Mouse (Mus musculus) Patski (cell line): ENCODE data around the gene Fam213b. TPM values are rescaled to one million over a fixed set of nuclear protein-coding genes. Genes with fewer than 3 reads are reported as not detected.

Experiments used
- ATAC-seq: fragments of 100-300 bp; one replicate; pipeline ENCODE4 v1.8.0; 2021
- CTCF ChIA-PET: fragments of 350-600 bp; sonication (Branson Sonifier 250); formaldehyde crosslinking; loops from one replicate; lab custom pipeline; 2022; ENCODE audit warnings: inconsistent platforms; lab: Charles Lee
- POLR2A ChIA-PET: fragments of 350-600 bp; sonication (Branson Sonifier 250); formaldehyde crosslinking; loops from one replicate; lab custom pipeline; 2022; ENCODE audit warnings: antibody characterized with exemption, inconsistent platforms; lab: Charles Lee
- DNase-seq: peaks from one replicate; pipeline ENCODE4 v3.0.0-alpha.2; 2011; ENCODE audit warnings: low read depth, low spot score
- H3K27me3 ChIP-seq: fragments of 371-371 bp; one replicate; pipeline ENCODE4 v1.5.1; 2021
- CTCF ChIP-seq: fragments of 100-300 bp; IDR thresholded peaks from one replicate; pipeline ENCODE4 v1.5.1; 2021
- in situ Hi-C: fragments of 300-500 bp; cut with MboI; formaldehyde crosslinking; loops from 3 replicates; pipeline ENCODE4 v1.11.1; 2018; ENCODE audit warnings: low pct_unique_long_range_greater_than_20kb, mixed read lengths
- polyA plus RNA-seq: library from polyadenylated mRNA; unstranded; gene quantifications from one replicate; pipeline ENCODE4 v1.2.3, GENCODE M21; 2021

Fam213b gene
- polyA plus RNA-seq, 1 experiment from 2014 or later: 31.6 TPM

DNA sequence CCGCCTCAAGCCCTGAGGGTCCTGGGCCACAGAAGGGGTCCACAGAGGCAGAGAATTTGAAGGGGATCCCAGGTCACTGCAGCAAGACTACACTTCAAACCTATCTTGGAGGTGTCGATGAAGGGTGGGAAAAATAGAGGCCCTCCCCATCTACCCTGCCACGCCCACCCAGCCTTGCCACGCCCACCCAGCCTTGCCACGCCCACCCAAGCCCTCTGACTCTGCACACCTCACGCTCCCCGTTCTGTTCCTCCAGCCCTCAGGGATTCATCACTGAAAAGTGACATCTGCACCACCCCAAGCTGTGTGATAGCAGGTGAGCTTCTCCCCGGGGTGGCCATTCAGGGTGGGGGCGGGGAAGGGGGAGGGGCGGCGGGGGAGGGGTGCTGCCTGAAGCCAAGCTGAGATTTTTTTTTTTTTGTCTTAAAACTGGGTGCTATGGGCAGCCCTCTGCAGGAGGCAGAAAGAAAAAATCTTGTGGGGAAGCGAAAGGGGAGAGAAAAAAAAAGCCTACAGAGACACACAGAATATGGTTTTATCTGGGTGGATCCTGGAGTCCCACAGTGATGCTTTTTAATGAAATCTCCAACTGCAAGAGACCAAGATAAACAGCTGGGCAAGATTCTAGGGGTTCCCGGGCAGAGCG is 16.8 kb downstream of the Fam213b start:
- ATAC-seq (no peak), DNase-seq (no peak)
- in situ Hi-C loops: loop anchor here (5.0 to 25.0 kb wide), 2 partner anchors 185 to 355 kb away; partner anchors contain the start of genes Faap20 and Pex10
- no peak for TF ChIP-seq CTCF
- POLR2A ChIA-PET: interaction anchor here (0.6 kb wide), 1 partner anchor 59 kb away, joined by 3 read pairs; no protein-coding TSS in a partner anchor
- H3K27me3 ChIP-seq: no peaks in the 10 kb centered on the region
- CTCF ChIA-PET: no interaction called here

- no peak for ATAC-seq
- POLR2A ChIA-PET: interaction anchor here (0.8 to 1.2 kb wide), 2 partner anchors 14 to 185 kb away, joined by 3 read pairs; no protein-coding TSS in a partner anchor
- H3K27me3 ChIP-seq: no peaks in the 10 kb centered on the region
- in situ Hi-C loops: loop anchor here (5.0 to 25.0 kb wide), 2 partner anchors 187 to 357 kb away; partner anchors contain the start of genes Faap20 and Pex10
- TF ChIP-seq CTCF: no peak
- peak; percentile 9 for DNase-seq
- CTCF ChIA-PET: interaction anchor here (0.9 to 2.9 kb wide), 6 partner anchors 15 to 185 kb away, joined by 3 to 8 read pairs (median 5); partner anchors contain the start of genes Fam213b and Pex10
These were observed 18.2 kb downstream of the Fam213b start for GRCm38 (mm10) chr4:154880730-154881129.

DNA sequence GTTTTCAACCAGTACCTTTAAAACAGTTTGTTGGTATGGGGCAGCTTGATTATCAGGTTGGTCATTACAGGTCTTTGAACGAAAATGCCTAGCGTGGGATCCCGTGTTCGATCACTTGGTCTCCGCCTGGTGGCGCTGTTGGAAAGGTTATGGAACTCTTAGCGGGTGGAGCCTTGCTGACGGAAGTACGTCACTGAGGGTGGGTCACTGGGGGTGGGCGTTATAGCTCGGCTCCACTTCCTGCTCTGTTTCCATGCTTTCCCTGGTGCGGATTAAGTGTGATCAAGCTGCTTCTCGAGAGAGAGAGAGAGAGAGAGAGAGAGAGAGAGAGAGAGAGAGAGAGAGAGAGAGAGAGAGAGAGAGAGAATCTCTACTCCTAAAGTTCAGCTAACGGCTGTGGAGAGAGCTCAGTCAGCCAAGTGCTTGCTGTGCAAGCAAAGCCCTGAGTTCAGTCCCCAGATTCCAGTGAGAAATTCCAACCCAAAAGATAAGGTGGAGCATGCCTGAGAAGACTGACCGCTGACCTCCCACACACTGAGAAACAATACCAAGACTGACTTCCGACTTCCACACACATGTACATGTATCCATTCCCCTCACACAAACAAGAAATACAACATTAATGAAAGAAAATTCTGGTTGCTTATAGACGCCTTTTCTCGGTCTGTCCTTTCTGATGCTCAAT is 20.9 kb downstream of the Fam213b start:
- in situ Hi-C loops: loop anchor here (5.0 to 25.0 kb wide), 2 partner anchors 64 to 359 kb away; partner anchors contain the start of gene Faap20
- no peaks in the 10 kb centered on the region for H3K27me3 ChIP-seq
- ChIA-PET POLR2A (interaction anchor here (0.7 kb wide), 1 partner anchor 21 kb away, joined by 3 read pairs; the partner anchor contains the start of gene Fam213b), CTCF (interaction anchor here (0.9 to 1.8 kb wide), 5 partner anchors 12 to 184 kb away, joined by 3 to 7 read pairs (median 4); no protein-coding TSS in a partner anchor)
- DNase-seq (peak; percentile 37), ATAC-seq (no peak)
- no peak for TF ChIP-seq CTCF

DNA sequence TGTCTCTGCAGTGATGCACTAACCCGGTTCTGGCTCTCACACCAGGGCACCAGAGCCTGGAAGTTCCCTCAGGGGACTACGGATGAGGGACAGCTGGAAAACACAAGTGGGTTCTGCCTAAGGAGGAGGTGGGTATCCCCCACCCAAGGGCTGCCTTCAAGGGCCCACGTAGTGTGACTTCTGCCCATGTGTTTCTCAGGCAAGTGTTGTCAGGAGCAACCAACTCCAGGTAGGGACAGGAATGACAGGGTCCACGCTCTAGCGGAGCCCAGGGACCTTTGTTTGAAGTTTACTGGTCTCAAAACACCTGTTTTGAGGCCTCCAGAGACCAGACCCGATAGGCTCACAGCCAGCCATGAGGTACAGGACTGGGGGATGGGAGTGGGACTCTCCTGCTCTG is 25.7 kb downstream of the Fam213b start:
- ChIA-PET CTCF (no interaction called here), POLR2A (no interaction called here)
- ATAC-seq: no peak
- DNase-seq: no peak
- H3K27me3 ChIP-seq: peaks cover 6% of the 10 kb centered on the region
- in situ Hi-C loops: no loop called here
- TF ChIP-seq CTCF: no peak

- ChIA-PET POLR2A (no interaction called here), CTCF (no interaction called here)
- in situ Hi-C loops: no loop called here
- no peak for TF ChIP-seq CTCF
- DNase-seq: no peak
- no peak for ATAC-seq
- peaks cover 10% of the 10 kb centered on the region for H3K27me3 ChIP-seq
These were observed 27.1 kb downstream of the Fam213b start for GRCm38 (mm10) chr4:154871757-154872251.

DNA sequence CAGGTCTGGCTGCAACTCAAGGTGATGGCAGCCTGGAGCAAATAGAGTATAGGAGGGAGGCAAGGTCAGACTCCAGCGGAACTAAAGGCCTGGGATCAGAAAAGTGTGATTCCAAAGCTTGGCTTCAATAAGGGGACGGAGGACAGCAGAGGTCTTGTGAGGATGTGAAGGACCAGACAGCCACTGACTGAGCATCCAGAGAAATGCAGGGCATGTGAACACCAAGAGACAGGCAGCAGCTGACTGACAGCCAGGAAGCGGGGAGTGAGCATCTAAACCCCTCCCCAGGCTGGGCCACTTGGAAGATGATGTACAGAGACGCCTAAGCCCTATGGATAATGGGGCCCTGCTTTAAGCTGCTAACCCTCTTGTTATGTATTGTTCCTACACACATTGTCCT is 28.2 kb downstream of the Fam213b start:
- ChIA-PET CTCF (no interaction called here), POLR2A (no interaction called here)
- no peak for DNase-seq
- in situ Hi-C loops: no loop called here
- peaks cover 10% of the 10 kb centered on the region for H3K27me3 ChIP-seq
- no peak for ATAC-seq
- TF ChIP-seq CTCF: no peak

DNA sequence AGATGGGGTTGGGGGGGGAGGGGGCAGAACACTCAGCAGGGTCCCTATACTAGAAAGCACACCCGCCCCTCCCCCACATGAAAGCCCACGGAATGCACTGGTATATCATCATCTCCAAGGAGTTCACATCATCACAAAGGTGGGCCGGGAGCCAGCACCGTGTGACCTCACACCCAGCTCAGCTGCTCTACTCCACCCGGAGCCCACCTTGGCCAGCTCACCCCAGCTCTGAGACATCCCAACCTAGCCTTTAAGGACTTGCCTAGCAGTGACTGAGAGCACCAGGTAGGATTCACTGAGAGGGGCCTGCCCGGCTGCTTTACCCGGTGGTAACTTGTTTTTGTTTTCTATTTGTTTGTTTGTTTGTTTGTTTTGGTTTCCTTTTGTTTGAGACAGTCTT is 29.5 kb downstream of the Fam213b start, which contains the start of gene Mmel1:
TSS of gene Mmel1 (plus strand) at position 146 of the 400 bp plus-strand sequence.
- peaks cover 10% of the 10 kb centered on the region for H3K27me3 ChIP-seq
- no peak for DNase-seq
- ChIA-PET CTCF (no interaction called here), POLR2A (no interaction called here)
- ATAC-seq: no peak
- TF ChIP-seq CTCF: no peak
- in situ Hi-C loops: no loop called here

- POLR2A ChIA-PET: no interaction called here
- DNase-seq (no peak), ATAC-seq (no peak)
- CTCF ChIA-PET: no interaction called here
- in situ Hi-C loops: no loop called here
- TF ChIP-seq CTCF: no peak
- peaks cover 10% of the 10 kb centered on the region for H3K27me3 ChIP-seq
These were observed 31.7 kb downstream of the Fam213b start for GRCm38 (mm10) chr4:154867257-154867656.

DNA sequence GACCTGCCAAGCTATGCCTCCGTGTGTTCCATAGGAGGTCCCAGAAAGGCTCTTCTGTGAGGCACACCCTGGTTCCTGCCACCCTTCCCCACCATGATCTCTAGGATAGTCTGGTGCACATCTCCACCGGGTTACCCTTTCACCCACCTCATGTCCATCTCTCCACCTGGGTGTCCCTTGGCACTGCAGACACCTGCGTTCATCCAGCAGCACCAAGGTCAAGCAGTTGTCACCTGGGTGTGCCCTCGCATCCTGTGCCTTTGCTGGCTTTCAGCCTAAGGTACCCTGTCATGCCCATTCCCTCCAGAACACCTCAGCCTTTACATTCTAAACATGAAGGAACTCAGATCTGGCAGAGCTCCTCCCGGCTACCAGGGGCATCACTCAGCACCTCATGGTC is 32.5 kb downstream of the Fam213b start:
- DNase-seq: no peak
- in situ Hi-C loops: no loop called here
- H3K27me3 ChIP-seq: peaks cover 5% of the 10 kb centered on the region
- CTCF ChIA-PET: no interaction called here
- no peak for TF ChIP-seq CTCF
- POLR2A ChIA-PET: no interaction called here
- ATAC-seq: no peak

DNA sequence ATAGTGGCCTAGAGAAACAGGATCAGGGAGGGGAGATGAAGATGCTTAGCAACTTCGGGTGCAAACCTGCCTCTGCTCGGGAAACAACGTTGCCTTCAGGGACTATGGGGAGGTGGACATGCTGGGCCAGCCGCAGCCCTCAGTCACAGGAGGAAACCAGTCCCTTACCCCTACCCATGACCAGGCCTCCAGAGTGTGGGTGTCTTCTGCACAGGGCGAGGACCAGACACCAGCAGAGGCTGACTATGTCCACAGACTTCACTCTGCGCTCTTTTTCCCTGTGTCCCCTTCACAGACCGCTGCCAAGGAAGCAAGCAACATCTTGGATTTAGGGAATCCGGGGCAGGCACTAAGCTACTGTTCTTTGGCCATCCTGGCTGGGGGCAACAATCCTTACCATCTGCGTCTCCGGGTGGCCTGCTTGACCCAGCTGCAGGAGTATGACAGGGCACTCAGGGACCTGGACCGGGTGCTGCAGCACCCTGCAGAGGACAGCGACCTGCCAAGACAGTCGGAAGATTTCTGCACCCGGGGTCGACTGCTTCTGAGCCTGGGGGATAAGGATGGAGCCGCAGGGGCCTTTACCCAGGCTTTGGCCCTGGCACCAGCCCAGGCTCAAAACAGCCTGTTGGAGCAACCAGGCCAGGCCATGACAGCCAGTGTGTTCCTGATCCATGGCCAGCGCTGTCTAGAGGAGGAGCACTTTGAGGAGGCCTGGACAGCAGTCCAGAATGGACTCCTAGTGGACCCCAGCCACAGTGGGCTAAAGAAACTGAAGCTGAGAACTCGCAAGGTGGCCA is 33.8 kb downstream of the Fam213b start:
- H3K27me3 ChIP-seq: peaks cover 14% of the 10 kb centered on the region
- ATAC-seq (no peak), DNase-seq (no peak)
- POLR2A ChIA-PET: no interaction called here
- TF ChIP-seq CTCF: no peak
- CTCF ChIA-PET: interaction anchor here (0.7 kb wide), 1 partner anchor 12 kb away, joined by 3 read pairs; no protein-coding TSS in a partner anchor
- in situ Hi-C loops: no loop called here
